Mouse (Mus musculus): ENCODE results near the gene Hapln3. TPM values are rescaled to one million over a fixed set of nuclear protein-coding genes. Genes with fewer than 3 reads are reported as not detected.
A peak's percentile ranks its signal among the peaks of the same experiment; 100 is the strongest.

Gene Hapln3
- polyA plus RNA-seq, 1 experiment, result 0.22 TPM

DNA sequence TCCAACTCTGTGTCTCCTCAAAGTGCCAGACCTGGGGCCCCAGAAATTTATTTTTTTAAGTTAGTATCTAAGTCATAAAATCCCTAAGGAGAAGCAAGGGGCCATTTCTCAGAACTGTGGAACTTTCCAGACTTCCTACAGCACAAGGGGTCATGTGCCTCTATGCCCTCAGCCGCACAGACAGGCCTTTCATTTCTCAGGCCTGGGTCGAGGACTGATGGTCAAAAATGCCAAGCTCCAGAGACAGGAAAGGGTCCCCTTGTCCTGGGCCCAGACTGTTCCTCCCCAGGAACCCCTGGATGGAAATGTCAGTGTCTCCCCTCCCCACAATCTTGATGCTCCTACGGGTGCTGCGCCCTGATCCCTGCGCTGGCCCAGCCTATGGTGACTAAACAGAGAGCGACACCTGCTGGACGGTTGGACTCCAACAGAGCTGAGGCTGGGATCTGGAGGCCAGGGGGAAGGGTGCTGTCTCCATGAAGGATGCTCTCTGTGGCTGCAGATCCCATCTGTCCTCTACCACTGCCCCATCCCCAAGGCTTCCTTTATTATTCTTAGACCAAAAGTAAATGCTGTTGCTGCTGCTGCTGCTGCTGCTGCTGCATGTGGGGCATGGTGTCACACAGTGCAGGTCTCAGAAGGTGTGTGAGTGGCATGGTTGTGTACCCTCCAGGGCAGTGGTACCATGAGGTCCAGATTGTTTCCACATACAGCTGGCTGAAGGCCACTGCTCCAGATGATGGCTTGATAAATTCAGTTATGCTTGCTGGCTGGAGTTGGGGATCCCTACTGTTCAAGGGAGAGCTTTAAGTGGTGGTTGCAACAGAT lies 50.0 kb downstream of the Hapln3 start:
- peak; percentile 45 for DNase-seq
- WGBS, result 25% methylated on average over 7 of the region's 7 CpGs
- peak; percentile 70 for TF ChIP-seq CTCF (IDR thresholded peaks at IDR 0.05; ENCODE audit: insufficient read depth, low read length)
- TF ChIP-seq POLR2A (IDR thresholded peaks at IDR 0.05; ENCODE audit: borderline replicate concordance, extremely low read depth, low read depth, low read length), result no peak
- no peaks in the 10 kb centered on the region for H3K4me1 ChIP-seq (ENCODE audit: control insufficient read depth, insufficient read depth, low read length)
- H3K4me3 ChIP-seq (replicated peaks; ENCODE audit: extremely low read depth, low read depth, low read length), result no peak overlapping the region

DNA sequence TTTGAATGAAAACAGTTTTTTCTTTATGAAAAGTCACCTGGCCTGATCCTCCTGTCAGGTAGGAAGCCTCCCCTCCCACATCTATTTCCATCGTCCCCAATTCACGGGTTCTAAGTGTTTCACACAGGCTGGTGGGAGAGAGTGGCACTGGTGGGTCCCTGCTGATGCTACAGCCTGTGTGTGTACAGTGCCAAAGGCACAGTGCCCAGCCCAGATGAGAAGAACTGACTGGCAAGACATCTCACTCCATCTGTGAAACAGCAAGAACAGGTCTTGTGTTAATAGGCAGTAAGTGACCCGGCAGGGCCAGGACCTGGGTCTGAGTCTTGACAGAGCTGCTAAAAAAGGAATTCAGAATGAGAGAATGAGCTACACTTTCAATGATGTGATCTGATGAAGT lies 51.6 kb downstream of the Hapln3 start:
- WGBS, result 45% methylated on average over 3 of the region's 3 CpGs
- Histone ChIP-seq H3K4me1 (ENCODE audit: control insufficient read depth, insufficient read depth, low read length) (no peaks in the 10 kb centered on the region), H3K4me3 (replicated peaks; ENCODE audit: extremely low read depth, low read depth, low read length) (no peak overlapping the region)
- TF ChIP-seq POLR2A (IDR thresholded peaks at IDR 0.05; ENCODE audit: borderline replicate concordance, extremely low read depth, low read depth, low read length) (no peak), CTCF (IDR thresholded peaks at IDR 0.05; ENCODE audit: insufficient read depth, low read length) (no peak)
- DNase-seq, result no peak

DNA sequence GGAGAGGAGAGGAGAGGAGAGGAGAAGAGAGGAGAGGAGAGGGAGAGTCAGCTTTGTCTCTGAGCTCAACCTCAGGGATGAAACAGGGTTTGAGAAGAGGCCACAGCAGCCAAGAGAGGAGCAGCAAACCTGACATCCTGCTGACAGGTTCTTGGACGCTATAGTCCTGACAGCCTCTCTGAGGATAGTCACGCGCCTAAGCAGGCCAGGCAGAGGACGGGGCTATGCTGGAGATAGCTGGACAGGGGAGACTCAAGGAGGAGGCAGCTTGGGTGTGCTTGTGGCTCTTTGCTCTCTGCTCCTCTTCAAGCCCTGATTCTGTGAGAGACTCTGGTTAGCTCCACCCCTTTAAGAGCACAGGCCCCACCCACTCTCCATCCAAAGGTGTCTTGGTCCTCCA lies 62.6 kb downstream of the Hapln3 start:
- Histone ChIP-seq H3K4me1 (ENCODE audit: control insufficient read depth, insufficient read depth, low read length) (no peaks in the 10 kb centered on the region), H3K4me3 (replicated peaks; ENCODE audit: extremely low read depth, low read depth, low read length) (no peak overlapping the region)
- no peak for TF ChIP-seq CTCF (IDR thresholded peaks at IDR 0.05; ENCODE audit: insufficient read depth, low read length)
- TF ChIP-seq POLR2A (IDR thresholded peaks at IDR 0.05; ENCODE audit: borderline replicate concordance, extremely low read depth, low read depth, low read length), result no peak
- DNase-seq, result no peak
- WGBS, result 51% methylated on average over 4 of the region's 4 CpGs

DNA sequence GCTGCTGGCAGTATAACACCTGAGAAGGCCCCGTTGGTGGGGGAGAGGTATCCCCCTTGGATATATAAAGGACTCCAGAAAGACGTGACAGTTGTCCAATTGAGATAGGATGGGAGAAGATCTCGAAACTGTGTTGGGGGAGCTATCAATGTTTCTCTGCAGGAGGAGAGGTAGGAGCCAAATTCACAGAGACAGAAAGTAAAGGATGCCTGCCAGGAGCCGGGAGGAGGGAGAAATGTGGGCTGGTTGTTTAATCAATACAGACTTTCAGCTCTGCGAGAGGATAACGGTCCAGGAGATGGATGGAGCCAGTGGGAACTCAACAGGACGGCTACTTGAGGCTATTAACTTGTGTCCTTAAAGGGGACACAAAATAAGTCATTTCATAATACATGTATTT lies 63.4 kb downstream of the Hapln3 start:
- no peak for DNase-seq
- WGBS, result 46% methylated on average over 7 of the region's 7 CpGs
- Histone ChIP-seq H3K4me3 (replicated peaks; ENCODE audit: extremely low read depth, low read depth, low read length) (no peak overlapping the region), H3K4me1 (ENCODE audit: control insufficient read depth, insufficient read depth, low read length) (no peaks in the 10 kb centered on the region)
- TF ChIP-seq CTCF (IDR thresholded peaks at IDR 0.05; ENCODE audit: insufficient read depth, low read length) (no peak), POLR2A (IDR thresholded peaks at IDR 0.05; ENCODE audit: borderline replicate concordance, extremely low read depth, low read depth, low read length) (no peak)

Other genes with a start within 250 kb of the Hapln3 start
- 17.1 and 17.7 TPM in 2 replicates for gene Aen, start 235.2 kb downstream of the Hapln3 start, polyA plus RNA-seq (2012; rRNA removed)
- 75.3 and 97.7 TPM in 2 replicates for gene Isg20, start 217.6 kb downstream of the Hapln3 start, polyA plus RNA-seq (2012; rRNA removed)
- 0.06 and 0.59 TPM in 2 replicates for gene Acan, start 77.5 kb downstream of the Hapln3 start, polyA plus RNA-seq (2012; rRNA removed)
- 404 and 429 TPM in 2 replicates for gene Mfge8, start 18.0 kb upstream of the Hapln3 start, polyA plus RNA-seq (2012; rRNA removed)
- 53.1 and 64.0 TPM in 2 replicates for gene Abhd2, start 142.2 kb upstream of the Hapln3 start, polyA plus RNA-seq (2012; rRNA removed)

Measured in lung, adult 2 months (tissue).